Mouse (Mus musculus): ENCODE data around the gene S100a10. TPM values are rescaled to one million over a fixed set of nuclear protein-coding genes. Genes with fewer than 3 reads are reported as not detected.
"Not testable (repeated sequence)": the region's sequence is repeated elsewhere in the genome, so short reads cannot be mapped to it uniquely, and the experiment has no call there.

The S100a10 gene
- total RNA-seq, 2 experiments from 2014 or later: 48.9 to 59.5 TPM

- ATAC-seq (replicated peaks; ENCODE audit: low FRiP score, poor library complexity, severe bottlenecking): not testable (repeated sequence)
Observed at GRCm38 (mm10) chr3:93544170-93544569, 10.7 kb upstream of the S100a10 start.

GRCm38 (mm10) chr3:93547099-93547648, 7.7 kb upstream of the S100a10 start:
- ATAC-seq (replicated peaks; ENCODE audit: low FRiP score, poor library complexity, severe bottlenecking): no peak

- ATAC-seq (replicated peaks; ENCODE audit: low FRiP score, poor library complexity, severe bottlenecking): no peak
Observed at GRCm38 (mm10) chr3:93547749-93548540, 6.9 kb upstream of the S100a10 start.

- no peak for ATAC-seq (replicated peaks; ENCODE audit: low FRiP score, poor library complexity, severe bottlenecking)
Observed at GRCm38 (mm10) chr3:93548541-93549266, 6.2 kb upstream of the S100a10 start.

- no peak for ATAC-seq (replicated peaks; ENCODE audit: low FRiP score, poor library complexity, severe bottlenecking)
Observed at GRCm38 (mm10) chr3:93549986-93550385, 4.9 kb upstream of the S100a10 start.

- no peak for ATAC-seq (replicated peaks; ENCODE audit: low FRiP score, poor library complexity, severe bottlenecking)
Observed at GRCm38 (mm10) chr3:93551950-93552901, 2.7 kb upstream of the S100a10 start.

- ATAC-seq (replicated peaks; ENCODE audit: low FRiP score, poor library complexity, severe bottlenecking): no peak
Observed at GRCm38 (mm10) chr3:93553311-93553710, 1.6 kb upstream of the S100a10 start.

- no peak for ATAC-seq (replicated peaks; ENCODE audit: low FRiP score, poor library complexity, severe bottlenecking)
Observed at GRCm38 (mm10) chr3:93553765-93554378, 1.0 kb upstream of the S100a10 start.

GRCm38 (mm10) chr3:93554379-93554980, 400 bp upstream of the S100a10 start:
- no peak for ATAC-seq (replicated peaks; ENCODE audit: low FRiP score, poor library complexity, severe bottlenecking)

GRCm38 (mm10) chr3:93555878-93556254, 986 bp downstream of the S100a10 start:
- ATAC-seq (replicated peaks; ENCODE audit: low FRiP score, poor library complexity, severe bottlenecking): no peak

GRCm38 (mm10) chr3:93556599-93556998, 1.7 kb downstream of the S100a10 start:
- ATAC-seq (replicated peaks; ENCODE audit: low FRiP score, poor library complexity, severe bottlenecking): no peak

GRCm38 (mm10) chr3:93557471-93557870, 2.6 kb downstream of the S100a10 start:
- ATAC-seq (replicated peaks; ENCODE audit: low FRiP score, poor library complexity, severe bottlenecking): no peak

GRCm38 (mm10) chr3:93559961-93560360, 5.1 kb downstream of the S100a10 start:
- ATAC-seq (replicated peaks; ENCODE audit: low FRiP score, poor library complexity, severe bottlenecking): no peak

- no peak for ATAC-seq (replicated peaks; ENCODE audit: low FRiP score, poor library complexity, severe bottlenecking)
Observed at GRCm38 (mm10) chr3:93562372-93562771, 7.5 kb downstream of the S100a10 start.

GRCm38 (mm10) chr3:93563216-93563615, 8.3 kb downstream of the S100a10 start:
- no peak for ATAC-seq (replicated peaks; ENCODE audit: low FRiP score, poor library complexity, severe bottlenecking)

- no peak for ATAC-seq (replicated peaks; ENCODE audit: low FRiP score, poor library complexity, severe bottlenecking)
Observed at GRCm38 (mm10) chr3:93566892-93567291, 12.0 kb downstream of the S100a10 start.

- no peak for ATAC-seq (replicated peaks; ENCODE audit: low FRiP score, poor library complexity, severe bottlenecking)
Observed at GRCm38 (mm10) chr3:93567721-93568120, 12.8 kb downstream of the S100a10 start.

- no peak for ATAC-seq (replicated peaks; ENCODE audit: low FRiP score, poor library complexity, severe bottlenecking)
Observed at GRCm38 (mm10) chr3:93568428-93569040, 13.7 kb downstream of the S100a10 start.

GRCm38 (mm10) chr3:93569046-93569445, 14.2 kb downstream of the S100a10 start:
- no peak for ATAC-seq (replicated peaks; ENCODE audit: low FRiP score, poor library complexity, severe bottlenecking)

All from erythroid progenitor cell, adult 5-6 weeks (primary cell).